Mouse (Mus musculus) regulatory T cell (primary cell): Measurements from ENCODE around the gene Plekha4.
"Not testable (repeated sequence)": the region's sequence is repeated elsewhere in the genome, so short reads cannot be mapped to it uniquely, and the experiment has no call there.

Experiments
- in situ Hi-C: fragments of 300-600 bp; cut with MboI, MseI; formaldehyde crosslinking; loops from one replicate; pipeline ENCODE4 v1.15.1; 2025; ENCODE audit warnings: high pct_unique_total_duplicates

The Plekha4 gene

GRCm38 (mm10) chr7:45509181-45509882, 16.8 kb upstream of the Plekha4 start:
- in situ Hi-C loops, result loop anchor here (10.0 kb wide), 1 partner anchor 1325 kb away; no protein-coding TSS in a partner anchor

- in situ Hi-C loops, result loop anchor here (10.0 kb wide), 2 partner anchors 1255 to 1325 kb away; partner anchors contain the start of gene Acp4
Measured at GRCm38 (mm10) chr7:45509912-45510787, 16.0 kb upstream of the Plekha4 start, which contains the start of gene Nucb1. Nucb1 (minus strand) TSS chr7:45510406.

- in situ Hi-C loops, result loop anchor here (10.0 kb wide), 1 partner anchor 1260 kb away; the partner anchor contains the start of gene Acp4
Measured at GRCm38 (mm10) chr7:45514411-45514810, 11.7 kb upstream of the Plekha4 start.

GRCm38 (mm10) chr7:45515436-45515835, 10.7 kb upstream of the Plekha4 start:
- in situ Hi-C loops, result loop anchor here (5.0 to 10.0 kb wide), 2 partner anchors 38 to 1261 kb away; partner anchors contain the start of gene Acp4

GRCm38 (mm10) chr7:45516846-45517245, 9.3 kb upstream of the Plekha4 start:
- in situ Hi-C loops, result loop anchor here (5.0 to 10.0 kb wide), 2 partner anchors 40 to 1262 kb away; partner anchors contain the start of gene Acp4

GRCm38 (mm10) chr7:45518618-45519017, 7.5 kb upstream of the Plekha4 start:
- in situ Hi-C loops, result loop anchor here (5.0 to 10.0 kb wide), 2 partner anchors 41 to 1264 kb away; partner anchors contain the start of gene Acp4

GRCm38 (mm10) chr7:45519345-45520120, 6.6 kb upstream of the Plekha4 start:
- in situ Hi-C loops, result loop anchor here (5.0 to 10.0 kb wide), 2 partner anchors 42 to 1265 kb away; partner anchors contain the start of gene Acp4

- in situ Hi-C loops, result no loop called here
Measured at GRCm38 (mm10) chr7:45520605-45521004, 5.5 kb upstream of the Plekha4 start.

GRCm38 (mm10) chr7:45521728-45522184, 4.4 kb upstream of the Plekha4 start:
- in situ Hi-C loops, result no loop called here

- in situ Hi-C loops, result no loop called here
Measured at GRCm38 (mm10) chr7:45522194-45522752, 3.9 kb upstream of the Plekha4 start.

GRCm38 (mm10) chr7:45522957-45523676, 3.0 kb upstream of the Plekha4 start:
- in situ Hi-C loops, result no loop called here

- in situ Hi-C loops, result no loop called here
Measured at GRCm38 (mm10) chr7:45523678-45524170, 2.4 kb upstream of the Plekha4 start.

- in situ Hi-C loops, result no loop called here
Measured at GRCm38 (mm10) chr7:45524841-45525621, 1.1 kb upstream of the Plekha4 start.

GRCm38 (mm10) chr7:45526474-45527120, 467 bp downstream of the Plekha4 start:
- in situ Hi-C loops, result no loop called here

GRCm38 (mm10) chr7:45527169-45527568, 1.0 kb downstream of the Plekha4 start:
- in situ Hi-C loops, result not testable (repeated sequence)

- in situ Hi-C loops, result no loop called here
Measured at GRCm38 (mm10) chr7:45529461-45529860, 3.3 kb downstream of the Plekha4 start.

- in situ Hi-C loops, result no loop called here
Measured at GRCm38 (mm10) chr7:45530643-45531042, 4.5 kb downstream of the Plekha4 start.

- in situ Hi-C loops, result no loop called here
Measured at GRCm38 (mm10) chr7:45535676-45536075, 9.5 kb downstream of the Plekha4 start.

- in situ Hi-C loops, result no loop called here
Measured at GRCm38 (mm10) chr7:45537602-45538001, 11.5 kb downstream of the Plekha4 start.
